Mouse (Mus musculus): Measurements from ENCODE around the gene Gm17174.
"Not testable (repeated sequence)": the region's sequence is repeated elsewhere in the genome, so short reads cannot be mapped to it uniquely, and the experiment has no call there.

Gm17174 gene

DNA sequence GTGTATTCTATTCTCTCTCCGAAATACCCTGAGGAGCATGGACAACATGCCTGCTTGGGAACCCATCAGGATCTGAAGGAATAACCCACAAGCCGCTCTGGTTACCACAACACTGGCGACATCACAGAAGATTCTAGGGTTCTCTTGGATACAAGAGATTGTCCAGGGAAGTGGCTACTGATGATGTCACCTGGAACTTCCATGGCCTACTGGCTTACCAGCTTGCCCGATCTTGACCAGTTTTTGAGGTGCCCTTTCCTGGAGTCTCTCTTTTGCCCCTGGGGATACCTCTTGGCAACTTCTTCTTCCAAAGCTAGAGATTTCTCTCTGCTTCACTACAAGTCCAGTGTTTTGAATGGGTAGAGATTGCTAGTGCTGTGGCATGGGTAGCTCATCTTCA is at the start of gene Gm17174:
Gene Gm17174 (minus strand): TSS at position 101 of the 400 bp plus-strand sequence.
- not testable (repeated sequence) for DNase-seq (ENCODE audit: low spot score in 2 of 2)

GRCm38 (mm10) chr14:51635566-51635965 is 43.6 kb upstream of the Gm17174 start, which contains the start of gene Gm4181:
TSS of gene Gm4181 (minus strand) at chr14:51635666.
- DNase-seq (ENCODE audit: low spot score in 2 of 2): not testable (repeated sequence)

- peak; percentile 12 to 37 for DNase-seq (ENCODE audit: low spot score in 2 of 2)
Measured at GRCm38 (mm10) chr14:51632426-51632825, 40.5 kb upstream of the Gm17174 start.

DNA sequence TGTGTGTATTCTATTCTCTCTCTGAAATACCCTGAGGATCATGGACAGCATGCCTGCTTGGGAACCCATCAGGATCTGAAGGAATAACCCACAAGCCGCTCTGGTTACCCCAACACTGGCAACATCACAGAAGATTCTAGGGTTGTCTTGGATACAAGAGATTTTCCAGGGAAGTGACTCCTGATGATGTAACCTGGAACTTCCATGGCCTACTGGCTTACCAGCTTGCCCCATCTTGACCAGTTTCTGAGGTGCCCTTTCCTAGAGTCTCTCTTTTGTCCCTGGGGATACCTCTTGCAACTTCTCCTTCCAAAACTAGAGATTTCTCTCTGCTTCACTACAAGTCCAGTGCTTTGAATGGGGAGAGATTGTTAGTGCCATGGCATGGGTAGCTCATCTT is 19.3 kb upstream of the Gm17174 start, which contains the start of gene Gm17078:
Gene Gm17078 (minus strand): TSS at position 101 of the 400 bp plus-strand sequence.
- DNase-seq (ENCODE audit: low spot score in 2 of 2): no peak

DNA sequence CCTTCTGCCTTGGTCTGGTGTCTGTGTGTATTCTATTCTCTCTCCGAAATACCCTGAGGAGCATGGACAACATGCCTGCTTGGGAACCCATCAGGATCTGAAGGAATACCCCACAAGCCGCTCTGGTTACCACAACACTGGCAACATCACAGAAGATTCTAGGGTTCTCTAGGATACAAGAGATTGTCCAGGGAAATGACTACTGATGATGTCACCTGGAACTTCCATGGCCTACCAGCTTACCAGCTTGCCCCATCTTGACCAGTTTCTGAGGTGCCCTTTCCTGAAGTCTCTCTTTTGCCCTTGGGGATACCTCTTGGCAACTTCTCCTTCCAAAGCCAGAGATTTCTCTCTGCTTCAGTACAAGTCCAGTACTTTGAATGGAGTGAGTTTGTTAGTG is 18.0 kb downstream of the Gm17174 start, which contains the start of gene Gm17175:
Gene Gm17175 (minus strand): TSS at position 101 of the 400 bp plus-strand sequence.
- not testable (repeated sequence) for DNase-seq (ENCODE audit: low spot score in 2 of 2)

- DNase-seq (ENCODE audit: low spot score in 2 of 2): no peak
Measured at GRCm38 (mm10) chr14:51552490-51552889, 39.4 kb downstream of the Gm17174 start, which contains the start of gene Gm5622. TSS of gene Gm5622 (plus strand) at chr14:51552790.
